Mouse (Mus musculus): ENCODE measurements around the gene Dusp8.

GRCm38 (mm10) chr7:142081736-142082135, 13.9 kb downstream of the Dusp8 start:
- no peak for TF ChIP-seq CTCF (IDR thresholded peaks at IDR 0.05; ENCODE audit: extremely low read depth, insufficient read length, insufficient replicate concordance, low read depth, low read length)
- no peak for TF ChIP-seq POLR2A (IDR thresholded peaks at IDR 0.05; ENCODE audit: low read depth, low read length)

All from small intestine, adult 2 months (tissue).